Mouse (Mus musculus) erythroid progenitor cell, adult 5-6 weeks (primary cell): ENCODE data around the gene Hs3st6. TPM values are rescaled to one million over a fixed set of nuclear protein-coding genes. Genes with fewer than 3 reads are reported as not detected.

ENCODE experiments used
- ATAC-seq: replicated peaks from 2 replicates; pipeline ENCODE4 v1.8.0; 2016; ENCODE audit warnings: moderate number of reproducible peaks, mild to moderate bottlenecking, moderate TSS enrichment, inconsistent platforms; ENCODE audit not compliant: poor library complexity, low FRiP score, severe bottlenecking
- total RNA-seq, 2 experiments: library from RNA; stranded (forward) in 1 of 2; stranded (reverse) in 1 of 2; fragments of 150-400 nt in 1 of 2; fragments of 186-747, 209-891 nt in 1 of 2; gene quantifications; 2 replicates each; pipeline versions ENCODE4 v1.2.3 to v1.2.4; 2015 to 2017; ENCODE audit warnings: low replicate concordance in 2 of 2

The Hs3st6 gene
- total RNA-seq, 2 experiments from 2014 or later = not detected

DNA sequence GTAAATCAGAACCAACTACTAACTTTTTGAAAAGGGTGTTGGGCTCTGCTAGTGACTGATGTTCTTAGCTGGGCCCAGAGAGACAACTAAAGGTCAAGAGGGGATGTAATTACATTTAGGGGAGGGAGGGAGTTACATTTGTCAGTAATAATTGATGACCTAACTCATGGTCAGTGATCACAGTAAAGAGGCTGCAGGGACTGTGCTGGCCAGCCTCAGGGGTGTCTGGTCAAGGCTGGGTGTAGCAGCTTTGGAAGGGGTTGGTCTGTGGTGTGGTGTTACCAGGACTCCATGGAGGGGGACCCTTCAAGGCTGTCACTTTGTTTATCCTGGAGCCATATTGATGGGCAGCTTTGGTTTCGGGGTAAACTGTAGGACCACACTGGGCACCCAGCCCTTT, 4.6 kb downstream of the Hs3st6 start:
- ATAC-seq = no peak

DNA sequence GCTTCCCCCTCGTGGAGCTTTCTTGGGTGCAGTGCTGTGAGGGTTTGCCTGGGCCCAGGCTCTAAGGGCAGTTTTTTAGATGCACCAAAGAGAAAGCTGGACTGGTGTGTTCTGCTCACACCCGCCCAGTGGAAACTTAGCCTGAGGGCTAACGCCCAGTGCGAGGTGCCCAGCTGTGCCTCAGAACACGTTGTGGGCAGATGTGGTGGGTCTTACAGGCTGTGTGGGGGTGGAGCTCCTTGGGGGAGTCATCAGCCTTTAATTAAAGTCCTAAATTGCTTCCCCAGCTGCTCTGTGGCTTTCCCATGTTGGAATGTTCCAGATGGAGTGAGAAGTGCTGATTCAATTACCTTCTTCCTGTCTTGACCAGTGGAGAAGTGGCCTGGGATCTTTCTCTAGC, 8.3 kb downstream of the Hs3st6 start:
- ATAC-seq = no peak

DNA sequence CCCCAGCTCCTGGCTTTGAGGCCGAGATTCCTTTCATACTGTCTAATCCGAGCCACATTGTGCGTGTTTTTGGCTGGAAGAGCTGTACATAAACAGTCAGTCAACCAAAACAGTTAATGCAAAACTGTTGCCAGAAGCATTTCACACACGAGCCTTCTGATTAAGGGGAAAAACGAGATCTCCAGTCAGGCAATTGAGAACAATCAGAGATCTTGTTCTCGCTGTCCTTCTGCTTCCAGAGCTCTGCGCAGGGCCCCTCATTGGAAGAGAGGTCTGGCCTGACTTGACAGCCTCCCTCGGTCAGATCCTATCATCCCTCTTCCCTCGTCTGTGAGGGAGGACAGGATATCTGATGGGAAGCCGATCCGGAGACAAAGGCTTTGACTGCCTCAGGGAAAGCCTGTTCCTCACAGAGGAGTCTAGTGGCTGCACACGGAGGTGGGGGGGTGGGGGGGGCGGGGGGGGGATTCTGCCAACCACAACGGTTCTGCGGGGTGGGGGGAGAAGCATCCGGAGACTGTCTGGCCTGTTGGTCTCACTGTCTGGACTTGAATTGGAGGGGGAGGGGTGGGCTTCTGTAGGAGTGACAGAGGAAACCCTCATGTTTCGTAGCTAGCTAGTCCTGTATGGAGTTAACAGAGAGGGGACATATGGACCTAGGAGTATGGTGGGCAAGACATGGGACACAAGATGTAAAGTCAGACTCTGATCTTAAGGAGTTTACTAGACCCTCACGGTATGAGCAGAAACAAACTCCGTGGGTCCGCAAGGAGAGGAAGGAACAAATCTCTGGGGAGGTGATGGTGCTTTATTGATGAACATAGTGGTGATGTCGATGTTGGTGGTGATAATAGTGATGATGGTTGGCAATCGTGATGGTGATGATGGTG, 12.5 kb downstream of the Hs3st6 start:
- ATAC-seq = no peak

DNA sequence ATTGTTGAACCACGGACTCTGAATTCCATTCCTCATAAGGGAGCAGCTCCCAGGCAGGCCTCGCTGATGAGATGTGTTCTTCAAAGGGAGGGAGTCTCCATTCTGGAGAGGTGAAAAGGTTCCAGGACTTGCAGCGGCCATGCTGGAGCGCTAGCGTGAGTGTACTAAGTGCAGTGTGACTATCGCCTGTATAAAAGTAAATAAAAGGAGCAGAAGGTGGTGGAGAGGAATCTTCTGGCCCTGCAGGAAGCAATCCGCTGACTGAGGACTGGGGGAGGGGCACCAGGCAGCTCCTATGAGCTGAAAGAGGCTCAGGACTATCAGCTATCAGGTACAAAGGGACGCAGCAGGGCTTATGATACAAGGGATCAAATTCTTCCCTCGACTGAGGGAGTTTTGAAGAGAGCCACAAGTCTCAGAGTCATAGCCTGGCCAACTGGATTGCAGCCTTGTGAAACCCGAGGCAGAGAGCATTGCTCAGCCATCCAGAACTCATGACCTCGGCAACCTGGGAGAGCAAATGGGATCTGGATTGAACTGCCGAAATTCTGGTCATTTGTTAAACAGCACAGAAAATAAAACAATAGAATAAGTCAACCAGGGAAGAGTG, 13.6 kb downstream of the Hs3st6 start:
- no peak for ATAC-seq

DNA sequence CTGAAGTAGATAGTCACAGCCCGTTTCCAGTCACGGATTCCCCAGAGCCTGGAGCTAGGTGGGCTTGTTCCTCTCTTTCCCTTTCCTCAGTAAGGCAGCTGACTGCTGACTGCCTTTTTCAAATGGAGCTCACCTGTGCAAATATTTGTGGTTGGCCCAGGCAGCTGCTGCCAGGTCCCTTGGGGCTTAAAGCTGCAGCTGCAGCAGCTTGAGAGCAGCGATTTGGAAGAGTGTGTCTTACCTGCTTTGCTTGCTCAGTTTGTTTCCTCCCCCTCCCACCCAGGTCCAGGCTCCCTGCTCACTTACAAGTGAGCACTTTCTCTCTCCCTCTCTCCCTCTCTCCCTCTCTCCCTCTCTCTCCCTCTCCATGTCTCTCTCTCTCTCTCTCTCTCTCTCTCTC, 16.4 kb downstream of the Hs3st6 start:
- ATAC-seq = no peak

DNA sequence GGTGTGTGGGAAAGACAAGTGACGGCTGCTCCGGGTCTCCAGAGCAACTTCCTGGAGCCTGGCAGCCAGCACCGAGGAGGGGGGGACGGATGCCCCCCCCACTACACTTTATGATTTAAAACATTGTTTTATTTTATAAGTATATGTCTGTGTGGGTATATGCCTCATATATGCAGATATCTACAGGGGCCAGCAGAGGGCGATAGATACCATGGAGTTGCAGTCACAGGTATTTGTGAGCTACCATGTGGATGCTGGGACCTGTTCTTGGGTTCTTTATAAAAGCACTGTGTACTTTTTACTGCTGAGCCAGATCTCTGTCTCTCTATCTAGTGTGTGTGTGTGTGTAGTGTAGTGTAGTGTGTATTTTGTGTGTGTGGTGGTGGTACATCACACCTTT, 20.5 kb downstream of the Hs3st6 start:
- ATAC-seq = peak; percentile 42; the same call in 1 of the 2 replicates

DNA sequence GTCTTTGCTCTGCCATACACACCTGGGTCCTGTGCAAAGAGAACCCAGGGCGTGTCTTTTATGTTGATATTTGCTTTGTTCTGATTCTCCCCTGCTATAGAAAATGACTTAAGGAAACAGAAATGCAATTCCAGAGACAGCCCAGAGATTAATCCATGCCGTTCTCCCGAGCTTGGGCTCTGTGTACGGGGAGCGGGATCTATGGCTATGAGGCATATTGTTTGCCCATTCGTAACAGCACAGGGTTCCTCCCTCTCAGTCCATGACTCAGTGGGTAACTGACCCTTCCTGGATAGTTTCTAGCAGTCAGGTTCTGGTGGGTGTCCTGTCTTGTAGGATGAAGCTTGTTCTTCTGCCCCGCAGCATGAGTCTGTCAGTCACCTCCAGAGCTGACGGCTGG, 22.4 kb downstream of the Hs3st6 start:
- ATAC-seq = no peak

DNA sequence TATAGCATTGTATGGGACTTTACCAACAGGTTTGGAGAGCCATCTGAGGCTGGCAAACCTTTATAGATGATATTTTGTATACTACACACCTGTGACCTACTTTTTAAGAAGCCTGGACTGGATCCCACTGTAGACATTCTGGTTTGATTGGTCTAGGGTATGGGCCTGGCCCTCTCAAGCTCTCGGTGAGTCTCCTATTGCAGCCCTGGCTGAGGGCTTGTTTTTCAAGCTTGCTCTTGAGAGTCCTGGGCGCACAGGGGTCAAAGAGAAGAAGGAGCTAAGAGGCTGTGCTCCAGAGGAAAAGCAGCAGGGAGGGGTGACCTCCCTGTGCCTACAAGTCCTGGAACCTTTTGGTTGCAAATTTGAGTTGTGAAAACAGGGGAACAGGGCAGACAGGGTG, 24.3 kb downstream of the Hs3st6 start:
- ATAC-seq = no peak

DNA sequence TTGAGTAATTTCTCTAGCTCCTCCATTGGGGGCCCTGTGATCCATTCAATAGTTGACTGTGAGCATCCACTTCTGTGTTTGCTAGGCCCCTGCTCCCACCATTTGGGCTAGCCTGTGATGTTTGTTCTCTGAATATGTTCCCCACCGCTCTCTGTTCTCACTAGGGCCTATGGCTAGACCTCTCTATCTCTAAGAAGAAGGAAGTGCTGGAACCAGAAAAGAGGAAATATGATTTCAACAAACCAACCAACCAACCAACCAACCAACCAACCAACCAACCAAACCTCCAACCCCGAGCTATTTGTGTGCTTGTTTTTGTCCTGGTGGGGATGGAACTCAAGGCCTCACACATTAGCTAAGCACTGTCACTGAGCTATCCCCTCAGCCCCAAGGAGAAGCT, 28.0 kb downstream of the Hs3st6 start:
- ATAC-seq = no peak

DNA sequence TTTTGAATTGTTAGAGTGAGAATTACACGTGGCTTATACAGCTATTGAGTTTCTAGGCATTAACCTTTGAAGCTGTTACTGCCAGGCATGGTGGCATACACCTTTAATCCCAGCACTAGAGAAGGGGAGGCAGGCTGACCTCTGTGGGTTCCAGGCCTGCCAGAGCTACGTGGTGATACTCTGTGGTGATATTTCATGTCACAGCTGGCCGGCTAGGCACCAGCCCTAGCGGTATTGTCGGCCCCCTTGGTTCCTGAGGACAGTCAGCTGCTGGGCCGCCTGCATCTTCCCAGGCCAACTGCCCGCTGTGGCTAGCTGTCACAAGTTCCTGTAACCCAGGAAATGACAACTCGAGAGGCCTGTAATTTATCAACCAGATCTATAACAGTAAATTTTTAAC, 39.4 kb downstream of the Hs3st6 start:
- ATAC-seq = no peak

DNA sequence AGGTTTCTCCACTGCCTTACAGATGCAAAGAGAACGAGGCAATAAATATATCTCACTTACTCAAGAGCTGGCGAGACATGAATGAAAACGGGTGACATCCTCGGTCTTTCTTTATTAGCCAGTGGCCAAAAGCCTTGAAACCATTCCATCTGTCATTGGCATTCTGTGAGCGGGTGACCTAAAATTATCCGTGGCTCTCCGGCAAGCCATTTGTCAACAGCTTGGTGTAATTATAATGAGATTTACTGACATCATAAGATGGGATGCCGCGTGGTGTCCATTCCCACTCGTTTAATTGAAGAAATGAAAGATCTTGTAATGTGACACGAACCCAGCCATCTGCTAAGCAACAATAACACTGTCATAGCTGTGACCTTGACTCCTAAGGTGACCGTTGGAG, 42.0 kb downstream of the Hs3st6 start:
- no peak for ATAC-seq

DNA sequence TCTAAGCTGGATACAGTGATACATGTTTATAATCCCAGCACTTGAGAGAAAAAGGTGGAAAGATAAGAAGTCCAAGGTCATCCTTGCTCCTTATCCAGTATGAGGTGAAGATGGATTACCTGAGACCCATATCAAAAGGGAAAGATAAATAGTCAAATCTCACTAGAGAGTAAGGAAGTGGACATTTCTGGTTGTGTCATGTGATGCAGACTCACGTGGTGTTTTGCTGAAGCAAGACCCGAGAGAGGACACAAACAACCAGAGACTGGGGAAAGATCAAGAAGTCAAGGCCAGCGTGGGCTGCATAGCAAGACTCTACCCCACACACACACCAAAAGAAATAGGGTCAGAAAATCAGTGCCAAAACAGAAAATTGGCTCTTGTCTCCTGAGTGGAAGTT, 44.2 kb downstream of the Hs3st6 start:
- ATAC-seq = no peak

DNA sequence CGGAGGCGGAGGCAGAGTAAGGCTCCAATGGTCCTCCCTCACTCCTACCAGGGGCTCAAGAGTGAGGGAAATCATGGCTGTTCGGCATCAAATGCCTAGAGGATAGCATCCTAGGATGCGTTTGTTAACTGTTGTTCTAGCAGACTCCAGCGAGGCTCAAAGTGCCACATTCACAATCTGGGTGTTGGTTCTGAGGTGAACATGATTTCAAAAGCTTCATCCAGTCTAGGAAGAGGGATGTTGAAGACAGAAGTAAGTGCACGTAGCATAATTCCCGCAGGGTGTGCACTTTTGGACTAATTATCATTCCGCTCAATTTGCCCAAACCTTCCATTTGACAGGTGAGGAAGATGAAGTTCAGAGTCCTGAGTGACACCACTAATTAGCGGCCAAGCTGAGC, 45.4 kb downstream of the Hs3st6 start:
- no peak for ATAC-seq

DNA sequence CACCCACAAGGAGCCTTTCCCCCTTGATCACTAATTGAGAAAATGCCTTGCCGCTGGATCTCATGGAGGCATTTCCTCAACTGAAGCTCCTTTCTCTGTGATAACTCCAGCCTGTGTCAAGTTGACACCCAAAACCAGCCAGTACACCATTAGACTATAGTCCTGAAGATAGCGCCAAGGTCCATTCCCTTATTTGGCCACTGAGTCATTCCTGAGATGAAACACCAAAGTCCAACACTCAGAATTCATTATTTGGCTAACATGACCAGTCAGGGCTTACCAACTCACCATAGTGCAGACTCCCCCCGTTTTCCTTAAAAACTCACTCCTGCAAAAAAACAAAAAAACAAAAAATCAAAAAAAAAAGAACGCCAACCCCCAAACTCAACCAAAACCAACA, 46.7 kb downstream of the Hs3st6 start:
- ATAC-seq = no peak

DNA sequence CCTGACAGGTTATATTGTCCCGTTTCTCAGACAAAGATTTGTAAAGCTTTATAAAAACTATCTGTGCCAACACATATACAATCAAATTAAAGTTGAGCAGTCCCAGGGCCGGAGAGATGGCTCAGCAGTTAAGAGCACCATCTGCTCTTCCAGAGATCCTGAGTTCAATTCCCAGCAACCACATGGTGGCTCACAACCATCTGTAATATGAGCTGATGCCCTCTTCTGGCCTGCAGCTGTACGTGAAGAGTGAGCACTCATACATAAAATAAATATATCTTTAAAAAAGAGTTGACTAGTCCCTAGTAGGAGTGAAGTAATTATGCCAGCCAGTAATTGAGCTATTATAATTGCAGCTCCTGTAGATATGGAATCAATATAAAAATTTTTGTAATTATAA, 47.7 kb downstream of the Hs3st6 start:
- ATAC-seq = no peak

DNA sequence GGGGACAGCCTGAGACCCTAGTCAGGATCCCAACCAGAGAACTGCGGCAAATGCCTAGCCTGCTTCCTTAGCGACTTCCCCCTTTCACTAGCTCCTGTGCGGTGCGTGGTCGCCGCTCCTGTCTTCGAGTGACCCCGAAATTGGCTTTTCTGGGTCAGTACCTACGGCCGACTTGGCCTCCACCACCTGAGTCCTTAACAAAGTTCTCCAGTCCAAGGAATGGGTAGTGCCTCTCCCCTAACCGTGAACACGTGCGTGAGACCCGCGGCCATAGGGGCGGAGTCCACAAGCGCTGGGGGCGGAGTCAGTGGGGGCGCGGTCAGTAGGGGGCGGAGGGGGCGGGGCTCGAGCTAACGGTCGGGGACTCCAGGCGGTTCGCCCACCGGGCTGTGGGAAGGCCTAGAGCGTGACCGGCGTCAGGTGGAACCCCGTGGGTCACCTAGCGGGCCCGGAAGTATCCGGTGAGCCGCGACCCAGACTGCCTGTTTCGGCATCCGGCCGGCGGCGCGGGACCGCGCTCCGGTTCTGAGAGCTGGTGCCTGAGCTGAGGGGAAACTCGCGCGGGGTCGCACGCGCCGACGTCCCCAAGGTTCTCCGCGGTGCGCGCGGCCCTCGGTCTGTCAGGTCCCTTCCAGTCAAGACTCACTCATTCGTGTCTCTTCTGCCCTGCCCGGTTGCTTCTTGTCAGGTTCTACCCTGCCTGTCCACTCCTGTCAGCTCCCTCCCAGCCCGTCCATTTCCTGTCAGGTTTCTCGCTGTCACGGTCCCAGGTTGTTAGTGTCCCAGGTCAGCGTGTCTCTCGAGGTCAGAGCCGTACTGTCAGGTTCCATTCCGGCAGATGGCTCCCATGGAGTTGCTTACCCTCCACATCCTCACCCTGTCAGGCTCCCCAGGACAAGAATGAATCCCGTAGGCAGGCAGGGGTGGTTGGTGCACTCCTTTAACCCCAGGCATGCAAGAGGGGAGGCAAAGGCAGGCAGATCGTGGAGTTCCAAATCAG, 51.5 kb downstream of the Hs3st6 start, which contains the start of gene Meiob:
Gene Meiob, plus strand, starts transcription at position 338 of the 1,000 bp plus-strand sequence.
- peak; percentile 93 for ATAC-seq
